Mouse (Mus musculus) liver, embryonic 11.5 days (tissue): Measurements from ENCODE around the gene Thra. TPM values are rescaled to one million over a fixed set of nuclear protein-coding genes. Genes with fewer than 3 reads are reported as not detected.
A peak's percentile ranks its signal among the peaks of the same experiment; 100 is the strongest.

Experiments
- ATAC-seq: fragments of 200-750 bp; cut with Nextera tagmentation; replicated peaks from 2 replicates; pipeline ENCODE4 v1.8.0; 2017; ENCODE audit warnings: moderate number of reproducible peaks, mild to moderate bottlenecking, moderate TSS enrichment, moderate library complexity; ENCODE audit not compliant: low FRiP score
- DNase-seq: peaks from one replicate; pipeline ENCODE4 v3.0.0-alpha.2; 2017; ENCODE audit warnings: low spot score
- H3K27ac ChIP-seq: fragments of 300-500 bp; sonication (generic); 2 replicates; pipeline ENCODE4 v1.5.1; 2014; ENCODE audit warnings: mild to moderate bottlenecking, low read depth, low read length, control low read depth
- H3K27me3 ChIP-seq: fragments of 300-500 bp; sonication (generic); replicated peaks from 2 replicates; pipeline ENCODE4 v1.6.1; 2014; ENCODE audit warnings: low read length, mixed read lengths; ENCODE audit not compliant: control insufficient read depth, insufficient read depth
- H3K36me3 ChIP-seq: fragments of 300-500 bp; sonication (generic); 2 replicates; pipeline ENCODE4 v1.6.1; 2014; ENCODE audit warnings: mild to moderate bottlenecking, low read length, moderate library complexity, mixed read lengths; ENCODE audit not compliant: control insufficient read depth, insufficient read depth
- H3K4me1 ChIP-seq: fragments of 300-500 bp; sonication (generic); replicated peaks from 2 replicates; pipeline ENCODE4 v1.6.1; 2014; ENCODE audit warnings: low read length, mixed read lengths; ENCODE audit not compliant: control insufficient read depth, insufficient read depth
- H3K4me2 ChIP-seq: fragments of 300-500 bp; sonication (generic); 2 replicates; pipeline ENCODE4 v1.6.1; 2014; ENCODE audit warnings: mild to moderate bottlenecking, control low read depth, moderate library complexity
- H3K4me3 ChIP-seq: fragments of 300-500 bp; sonication (generic); 2 replicates; pipeline ENCODE4 v1.5.1; 2014; ENCODE audit warnings: low read depth, low read length, control low read depth
- H3K9ac ChIP-seq: fragments of 300-500 bp; sonication (generic); 2 replicates; pipeline ENCODE4 v1.6.1; 2014; ENCODE audit warnings: low read depth, low read length, control low read depth
- H3K9me3 ChIP-seq: fragments of 300-500 bp; sonication (generic); 2 replicates; pipeline ENCODE4 v1.6.1; 2016; ENCODE audit warnings: low read length, inconsistent platforms, mixed read lengths; ENCODE audit not compliant: control insufficient read depth
- WGBS: fragments of 180-500 bp; shearing (Covaris S2); extraction: QIAGEN DNeasy Blood & Tissue Kit; methylation state at CpG from one replicate; pipeline ENCODE4 v1.1.7; 2014; 5-methylcytosine and 5-hydroxymethylcytosine counted together
- polyA plus RNA-seq: library from polyadenylated mRNA; unstranded; fragments of >200 nt; fragmentation: Nextera tagmentation; extraction: Ambion mirVana; gene quantifications from 2 replicates; pipeline ENCODE4 v1.2.1, GENCODE M21; 2014

The Thra gene
- polyA plus RNA-seq, 1 experiment from 2014 or later: 31.6 TPM

DNA sequence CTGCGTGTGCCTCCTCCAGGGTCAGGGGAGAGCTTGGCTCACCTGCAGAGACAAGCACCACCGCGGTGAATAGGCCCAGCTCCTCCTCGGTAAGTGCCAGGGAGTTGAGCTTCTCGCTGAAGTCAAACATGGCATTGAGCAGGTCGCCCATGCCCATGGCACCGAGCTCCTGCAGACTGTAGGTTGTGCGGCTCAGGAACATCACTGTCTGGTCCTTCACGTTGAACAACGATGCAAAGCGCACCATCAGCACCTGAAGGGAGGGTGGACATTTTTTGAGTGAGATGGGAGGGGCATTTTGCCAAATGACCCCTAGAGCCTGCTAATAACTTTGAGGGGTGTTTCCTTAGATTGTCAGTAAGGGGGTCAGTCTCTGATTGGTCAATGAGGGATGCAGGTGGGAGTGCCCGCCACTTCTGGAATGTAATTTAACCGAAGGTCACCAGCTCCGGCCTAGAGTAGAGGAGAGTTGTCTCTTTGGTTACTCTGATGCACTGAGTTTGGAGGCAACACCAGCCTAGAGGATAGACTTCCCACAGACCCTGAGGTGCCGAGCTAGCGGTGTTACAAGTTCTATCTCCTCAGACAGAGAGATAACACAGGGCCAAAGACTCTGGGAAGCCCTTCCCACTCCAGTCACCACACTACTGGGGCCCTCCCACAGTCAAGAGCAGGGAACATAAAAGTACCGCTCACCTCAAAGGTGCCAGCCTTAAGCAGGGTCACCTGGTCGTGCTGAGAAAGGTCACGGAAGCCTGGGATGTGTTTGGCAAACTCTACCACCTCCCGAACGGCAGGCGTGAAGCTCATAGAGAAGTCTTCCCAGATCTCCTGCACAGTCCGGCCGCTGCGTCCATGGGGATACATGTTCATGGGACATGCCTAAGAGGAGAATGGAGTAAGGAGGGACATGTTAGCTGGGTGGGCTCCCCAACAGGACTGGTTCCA is 28.8 kb downstream of the Thra start:
- 74% methylated on average over 25 of the region's 25 CpGs for WGBS
- H3K4me2 ChIP-seq: peak overlapping the region; percentile 93
- H3K36me3 ChIP-seq: peaks cover 8% of the 10 kb centered on the region
- H3K9ac ChIP-seq: peak overlapping the region; percentile 83
- ATAC-seq: no peak
- H3K4me1 ChIP-seq: peaks cover 83% of the 10 kb centered on the region
- peak overlapping the region; percentile 57 for H3K4me3 ChIP-seq
- peak overlapping the region; percentile 98 for H3K27ac ChIP-seq
- no peaks in the 10 kb centered on the region for H3K9me3 ChIP-seq
- H3K27me3 ChIP-seq: no peaks in the 10 kb centered on the region
- DNase-seq: no peak

DNA sequence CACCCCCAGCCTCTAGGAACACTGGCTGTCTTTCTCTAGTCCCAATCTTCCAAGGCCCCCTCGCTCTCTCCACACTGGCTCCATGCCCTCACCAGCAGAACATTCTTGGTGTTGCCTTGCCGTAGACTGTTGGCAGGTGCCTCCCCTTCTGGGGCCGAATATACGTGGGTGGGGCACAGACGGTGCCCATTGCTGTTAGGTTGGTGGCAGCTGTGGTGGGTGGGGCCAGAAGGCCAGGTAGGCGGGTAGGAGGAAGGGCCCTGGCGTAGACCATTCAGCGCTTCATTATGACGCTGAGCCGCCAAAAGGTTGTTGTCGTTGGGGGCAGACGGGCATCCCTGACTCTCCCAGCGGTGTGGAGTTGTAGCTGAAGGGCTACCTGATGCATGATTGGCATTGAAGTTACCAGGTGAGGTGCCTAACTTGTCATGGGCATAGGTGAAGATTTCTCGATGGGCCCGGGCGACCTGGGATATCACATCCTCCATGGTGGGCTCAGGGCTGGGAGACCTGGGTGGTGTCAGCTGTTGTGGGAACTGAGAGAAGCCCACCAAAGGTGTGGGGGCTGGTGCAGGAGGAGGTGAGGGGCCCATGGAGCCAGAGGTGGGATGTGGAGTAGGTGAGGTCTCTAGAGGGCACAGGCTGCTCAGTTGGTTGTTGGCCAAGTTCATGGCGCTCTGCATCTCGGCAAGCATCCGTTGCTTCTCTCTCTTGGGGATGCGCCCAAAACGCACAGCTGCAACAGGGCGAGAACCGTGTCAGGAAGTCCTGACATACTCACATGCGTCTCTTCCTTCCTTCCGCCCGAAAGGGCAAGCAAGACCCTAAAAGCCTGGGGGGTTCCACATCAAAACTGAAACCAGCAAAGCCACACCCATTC is 29.9 kb downstream of the Thra start:
- 88% methylated on average over 26 of the region's 26 CpGs for WGBS
- ATAC-seq (no peak), DNase-seq (no peak)
- no peak overlapping the region for H3K4me2 ChIP-seq
- H3K27me3 ChIP-seq: no peaks in the 10 kb centered on the region
- peaks cover 85% of the 10 kb centered on the region for H3K4me1 ChIP-seq
- H3K4me3 ChIP-seq: no peak overlapping the region
- peaks cover 8% of the 10 kb centered on the region; the same call in 1 of the 2 replicates for H3K36me3 ChIP-seq
- H3K9me3 ChIP-seq: no peaks in the 10 kb centered on the region
- H3K27ac ChIP-seq: peak overlapping the region; percentile 98; the same call in 1 of the 2 replicates
- H3K9ac ChIP-seq: no peak overlapping the region

GRCm38 (mm10) chr11:98771131-98771530 is 30.7 kb downstream of the Thra start:
- H3K27me3 ChIP-seq: no peaks in the 10 kb centered on the region
- no peak for DNase-seq
- no peaks in the 10 kb centered on the region for H3K9me3 ChIP-seq
- no peak overlapping the region for H3K4me3 ChIP-seq
- H3K9ac ChIP-seq: no peak overlapping the region
- H3K27ac ChIP-seq: no peak overlapping the region; the same call in 1 of the 2 replicates
- H3K4me2 ChIP-seq: no peak overlapping the region
- H3K36me3 ChIP-seq: peaks cover 8% of the 10 kb centered on the region; the same call in 1 of the 2 replicates
- ATAC-seq: no peak
- WGBS: 91% methylated on average over 18 of the region's 18 CpGs
- peaks cover 84% of the 10 kb centered on the region for H3K4me1 ChIP-seq

- Histone ChIP-seq H3K4me3 (no peak overlapping the region), H3K9me3 (no peaks in the 10 kb centered on the region), H3K4me1 (peaks cover 85% of the 10 kb centered on the region), H3K27me3 (no peaks in the 10 kb centered on the region), H3K36me3 (peaks cover 6% of the 10 kb centered on the region; the same call in 1 of the 2 replicates), H3K4me2 (no peak overlapping the region), H3K27ac (peak overlapping the region; percentile 53; the same call in 1 of the 2 replicates), H3K9ac (no peak overlapping the region)
- ATAC-seq (no peak), DNase-seq (no peak)
- 85% methylated on average over 11 of the region's 11 CpGs for WGBS
Measured at GRCm38 (mm10) chr11:98771844-98772525, 31.5 kb downstream of the Thra start.

- peak overlapping the region; percentile 55; the same call in 1 of the 2 replicates for H3K9ac ChIP-seq
- 57% methylated on average over 8 of the region's 8 CpGs for WGBS
Measured at GRCm38 (mm10) chr11:98772667-98773171, 32.3 kb downstream of the Thra start.

DNA sequence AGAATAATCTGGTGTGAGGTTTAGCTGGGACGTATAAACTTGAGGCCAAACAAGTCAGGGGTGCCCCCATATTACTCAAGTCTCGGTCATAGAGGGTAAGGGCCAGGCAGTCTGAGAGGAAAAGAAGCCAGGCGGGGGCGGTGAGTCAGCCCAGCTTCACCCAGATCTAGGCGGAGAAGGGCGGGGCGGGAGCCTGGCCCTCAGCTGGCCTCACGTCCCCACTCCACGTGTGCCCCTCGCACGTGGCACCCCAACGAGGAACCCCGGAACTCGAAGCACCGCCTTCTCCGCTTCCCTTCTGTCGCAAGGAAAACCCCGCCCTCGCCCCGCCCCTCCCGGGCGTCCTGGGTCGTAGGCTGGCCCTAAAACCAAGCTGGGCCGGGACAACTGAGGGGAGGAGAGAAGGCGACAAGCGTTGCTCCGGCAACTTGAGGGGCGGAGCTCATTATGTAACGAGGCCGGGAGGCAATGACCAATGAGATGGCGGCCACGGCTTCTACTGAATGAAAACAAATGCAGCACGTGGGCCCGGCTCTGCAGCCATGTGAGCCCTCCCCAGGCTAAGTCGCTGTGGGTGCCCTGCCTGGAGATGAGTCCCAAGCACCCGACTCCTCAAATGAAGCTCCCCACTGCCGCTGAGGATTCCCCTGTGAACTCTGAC is 33.3 kb downstream of the Thra start:
- no peaks in the 10 kb centered on the region for H3K27me3 ChIP-seq
- peak overlapping the region; percentile 55; the same call in 1 of the 2 replicates for H3K9ac ChIP-seq
- H3K36me3 ChIP-seq: peaks cover 6% of the 10 kb centered on the region; the same call in 1 of the 2 replicates
- ATAC-seq: peak; percentile 88
- no peaks in the 10 kb centered on the region for H3K9me3 ChIP-seq
- peak overlapping the region; percentile 81 for H3K4me2 ChIP-seq
- WGBS: under 1% methylated on average over 36 of the region's 37 CpGs
- peak overlapping the region; percentile 71; the same call in 1 of the 2 replicates for H3K27ac ChIP-seq
- peak; percentile 98 for DNase-seq
- peaks cover 74% of the 10 kb centered on the region for H3K4me1 ChIP-seq
- peak overlapping the region; percentile 50 for H3K4me3 ChIP-seq

More at GRCm38 (mm10) chr11:98772667-98773171, 32.3 kb downstream of the Thra start:
- DNase-seq (no peak), ATAC-seq (no peak)
- peak overlapping the region; percentile 81 for H3K4me2 ChIP-seq
- H3K4me1 ChIP-seq: peaks cover 85% of the 10 kb centered on the region
- H3K27ac ChIP-seq: peak overlapping the region; percentile 71
- no peaks in the 10 kb centered on the region for H3K9me3 ChIP-seq
- no peaks in the 10 kb centered on the region for H3K27me3 ChIP-seq
- no peak overlapping the region for H3K4me3 ChIP-seq
- peaks cover 6% of the 10 kb centered on the region; the same call in 1 of the 2 replicates for H3K36me3 ChIP-seq

GRCm38 (mm10) chr11:98774582-98775347 is 34.3 kb downstream of the Thra start, which contains the start of gene Nr1d1:
Nr1d1 (minus strand) TSS chr11:98775333.
- Histone ChIP-seq H3K9me3 (no peaks in the 10 kb centered on the region), H3K27me3 (no peaks in the 10 kb centered on the region), H3K4me2 (peak within 1 kb of the TSS; percentile 81), H3K36me3 (peaks cover 2% of the 10 kb centered on the region; the same call in 1 of the 2 replicates), H3K4me3 (peak within 1 kb of the TSS; percentile 50), H3K27ac (peak within 1 kb of the TSS; percentile 65), H3K9ac (peak within 1 kb of the TSS; percentile 54), H3K4me1 (peaks cover 64% of the 10 kb centered on the region)
- DNase-seq (no peak), ATAC-seq (no peak)
- under 1% methylated on average over 22 of the region's 22 CpGs for WGBS
